Mouse (Mus musculus) CH12.LX (cell line): ENCODE data around the gene Tmc3. TPM values are rescaled to one million over a fixed set of nuclear protein-coding genes. Genes with fewer than 3 reads are reported as not detected.
A peak's percentile ranks its signal among the peaks of the same experiment; 100 is the strongest.

ENCODE experiments used
- DNase-seq: peaks from one replicate; pipeline ENCODE4 v3.0.0-alpha.2; 2013; ENCODE audit errors: extremely low read depth
- H3K27ac ChIP-seq: 2 replicates; pipeline ENCODE4 v1.5.1; 2012; ENCODE audit warnings: low read depth, mild to moderate bottlenecking, control low read depth, moderate library complexity; ENCODE audit not compliant: insufficient read depth
- H3K27me3 ChIP-seq: replicated peaks from 2 replicates; pipeline ENCODE3; 2012; ENCODE audit warnings: inconsistent platforms
- H3K36me3 ChIP-seq, 2 experiments: replicated peaks in 1 of 2; 2 replicates each; pipeline versions ENCODE3 to v1.6.1; 2012; ENCODE audit warnings: inconsistent platforms in 1 of 2, low read length in 1 of 2, mild to moderate bottlenecking in 1 of 2, mixed read lengths in 1 of 2, moderate library complexity in 1 of 2; ENCODE audit not compliant: control insufficient read depth in 1 of 2, insufficient read depth in 1 of 2
- H3K4me1 ChIP-seq, 2 experiments: 2 replicates each; pipeline ENCODE4 v1.6.1; 2012; ENCODE audit warnings: inconsistent platforms in 1 of 2, moderate library complexity in 1 of 2; ENCODE audit not compliant: insufficient read depth in 2 of 2, control insufficient read depth in 1 of 2
- H3K4me2 ChIP-seq: 2 replicates; pipeline ENCODE4 v1.6.1; 2012; ENCODE audit warnings: low read depth, mild to moderate bottlenecking, control low read depth; ENCODE audit not compliant: poor library complexity, insufficient read depth, severe bottlenecking
- H3K4me3 ChIP-seq, 3 experiments: fragments of 150-350 bp in 1 of 3; sonication (generic) in 1 of 3; replicated peaks in 1 of 3; 2 replicates each; pipeline versions ENCODE3 to v1.5.1; 2011 to 2012; ENCODE audit warnings: low read depth in 2 of 3, low read length in 2 of 3, mild to moderate bottlenecking in 2 of 3, moderate library complexity in 2 of 3, control low read depth in 1 of 3, improper control_type of control experiment in 1 of 3, inconsistent platforms in 1 of 3, mixed read lengths in 1 of 3; ENCODE audit not compliant: poor library complexity in 1 of 3
- H3K79me2 ChIP-seq: replicated peaks from 2 replicates; pipeline ENCODE4 v1.6.1; 2012; ENCODE audit warnings: mild to moderate bottlenecking, moderate library complexity; ENCODE audit not compliant: control insufficient read depth, poor library complexity, insufficient read depth, severe bottlenecking; ENCODE audit errors: extremely low read depth
- H3K9ac ChIP-seq: 2 replicates; pipeline ENCODE4 v1.6.1; 2012; ENCODE audit warnings: low read depth, mild to moderate bottlenecking, control low read depth, moderate library complexity; ENCODE audit not compliant: insufficient read depth
- H3K9me3 ChIP-seq: replicated peaks from 2 replicates; pipeline ENCODE3; 2012; ENCODE audit warnings: low read length, inconsistent platforms, mixed read lengths
- CHD1 ChIP-seq: IDR thresholded peaks from 2 replicates; pipeline ENCODE4 v1.6.1; 2012; ENCODE audit warnings: low read depth, low read length, improper control_type of control experiment, inconsistent platforms
- E2F4 ChIP-seq: IDR thresholded peaks from 2 replicates; pipeline ENCODE4 v1.6.1; 2011; ENCODE audit warnings: low read depth, low read length, improper control_type of control experiment; ENCODE audit not compliant: insufficient replicate concordance
- HCFC1 ChIP-seq: IDR thresholded peaks from 2 replicates; pipeline ENCODE4 v1.6.1; 2012; ENCODE audit warnings: low read depth, mild to moderate bottlenecking, inconsistent platforms, low read length, improper control_type of control experiment
- IRF4 ChIP-seq: IDR thresholded peaks from 2 replicates; pipeline ENCODE4 v1.6.1; 2014; ENCODE audit warnings: low read depth, mild to moderate bottlenecking, inconsistent platforms, low read length, improper control_type of control experiment
- MAFK ChIP-seq: IDR thresholded peaks from 2 replicates; pipeline ENCODE4 v1.6.1; 2011; ENCODE audit warnings: low read length, improper control_type of control experiment; ENCODE audit not compliant: insufficient replicate concordance
- MAX ChIP-seq: IDR thresholded peaks from 2 replicates; pipeline ENCODE4 v1.6.1; 2011; ENCODE audit warnings: low read length, improper control_type of control experiment
- MAZ ChIP-seq: IDR thresholded peaks from 2 replicates; pipeline ENCODE4 v1.6.1; 2012; ENCODE audit warnings: low read depth, mild to moderate bottlenecking, inconsistent platforms, low read length, improper control_type of control experiment, moderate library complexity
- MEF2A ChIP-seq: IDR thresholded peaks from 2 replicates; pipeline ENCODE4 v1.6.1; 2014; ENCODE audit warnings: low read depth, mild to moderate bottlenecking, inconsistent platforms, low read length, improper control_type of control experiment, borderline replicate concordance
- NRF1 ChIP-seq: IDR thresholded peaks from 2 replicates; pipeline ENCODE4 v1.6.1; 2014; ENCODE audit warnings: low read depth, mild to moderate bottlenecking, inconsistent platforms, low read length, improper control_type of control experiment, moderate library complexity
- POLR2A ChIP-seq: IDR thresholded peaks from 2 replicates; pipeline ENCODE4 v1.6.1; 2011; ENCODE audit warnings: low read depth, mild to moderate bottlenecking, improper control_type of control experiment, low read length
- RAD21 ChIP-seq: IDR thresholded peaks from 2 replicates; pipeline ENCODE4 v1.6.1; 2011; ENCODE audit warnings: low read depth, mild to moderate bottlenecking, low read length, improper control_type of control experiment, moderate library complexity
- SIN3A ChIP-seq: IDR thresholded peaks from 2 replicates; pipeline ENCODE4 v1.6.1; 2012; ENCODE audit warnings: low read length, improper control_type of control experiment, inconsistent platforms
- TBP ChIP-seq: conservative IDR thresholded peaks from 2 replicates; pipeline ENCODE4 v1.6.1; 2011; ENCODE audit warnings: low read depth, low read length, improper control_type of control experiment
- UBTF ChIP-seq: IDR thresholded peaks from 2 replicates; pipeline ENCODE4 v1.6.1; 2012; ENCODE audit warnings: low read depth, mild to moderate bottlenecking, inconsistent platforms, low read length, improper control_type of control experiment, moderate library complexity
- USF1 ChIP-seq: IDR thresholded peaks from 2 replicates; pipeline ENCODE4 v1.6.1; 2014; ENCODE audit warnings: low read depth, mild to moderate bottlenecking, inconsistent platforms, low read length, improper control_type of control experiment
- ZC3H11A ChIP-seq: IDR thresholded peaks from 2 replicates; pipeline ENCODE4 v1.6.1; 2012; ENCODE audit warnings: low read depth, mild to moderate bottlenecking, inconsistent platforms, low read length, improper control_type of control experiment
- ZKSCAN1 ChIP-seq: IDR thresholded peaks from 2 replicates; pipeline ENCODE4 v1.6.1; 2012; ENCODE audit warnings: low read depth, inconsistent platforms, low read length, improper control_type of control experiment, borderline replicate concordance
- ZMIZ1 ChIP-seq: IDR thresholded peaks from 2 replicates; pipeline ENCODE4 v1.6.1; 2012; ENCODE audit warnings: low read depth, mild to moderate bottlenecking, inconsistent platforms, low read length, improper control_type of control experiment
- dilution Hi-C: fragments of 300-500 bp; cut with MboI; formaldehyde crosslinking; loops from 2 replicates; pipeline ENCODE4 v1.14.3; 2020; ENCODE audit warnings: low sequenced_read_pairs; ENCODE audit not compliant: extremely low pct_unique_long_range_greater_than_20kb, extremely low pct_ligation_motif_present
- in situ Hi-C: fragments of 300-500 bp; cut with MboI; formaldehyde crosslinking; loops from 3 replicates; pipeline ENCODE4 v1.14.3; 2019; ENCODE audit warnings: low sequenced_read_pairs, low pct_ligation_motif_present, low pct_unique_long_range_greater_than_20kb, mixed read lengths
- polyA plus RNA-seq: library from polyadenylated mRNA; unstranded; fragments of >175 nt; gene quantifications from 2 replicates; pipeline ENCODE4 v1.2.1, GENCODE M21; 2012; ENCODE audit warnings: low read depth; ENCODE audit not compliant: insufficient read length
- total RNA-seq, 2 experiments: library from RNA; depleted of rRNA; stranded (reverse); fragments of 300-350 nt in 1 of 2; fragments of >200 nt in 1 of 2; gene quantifications; 2 replicates each; pipeline ENCODE4 v1.2.3; 2012 to 2014

Tmc3 gene
- total and polyA plus RNA-seq, 3 experiments: 1.2 to 3.0 (median 2.2) TPM

- TF ChIP-seq HCFC1 (no peak), MAX (no peak), MAFK (no peak), TBP (no peak), IRF4 (no peak), NRF1 (no peak), MEF2A (no peak), UBTF (no peak), CHD1 (no peak), ZKSCAN1 (no peak), RAD21 (no peak), ZC3H11A (no peak), USF1 (no peak), E2F4 (no peak), MAZ (no peak), ZMIZ1 (no peak; the same call in 1 of the 2 replicates), SIN3A (no peak)
- dilution Hi-C loops (no loop called here), in situ Hi-C loops (no loop called here)
- no peak overlapping the region for H3K4me3 ChIP-seq
- H3K27ac ChIP-seq: peak overlapping the region; percentile 49; the same call in 1 of the 2 replicates
- no peak for DNase-seq
- H3K79me2 ChIP-seq: peaks cover 6% of the 10 kb centered on the region
- no peak overlapping the region for H3K9ac ChIP-seq
- H3K9me3 ChIP-seq: no peaks in the 10 kb centered on the region
- peaks cover 85 to 96% of the 10 kb centered on the region in 2 experiments for H3K36me3 ChIP-seq
- peaks cover 50 to 89% of the 10 kb centered on the region in 2 experiments for H3K4me1 ChIP-seq
- no peaks in the 10 kb centered on the region for H3K27me3 ChIP-seq
- H3K4me2 ChIP-seq: no peak overlapping the region
These were observed 56.4 kb downstream of the Tmc3 start for GRCm38 (mm10) chr7:83641163-83641562.

- no peak overlapping the region for H3K9ac ChIP-seq
- peaks cover 52 to 89% of the 10 kb centered on the region in 2 experiments for H3K4me1 ChIP-seq
- H3K4me3 ChIP-seq: no peak overlapping the region
- no peaks in the 10 kb centered on the region for H3K9me3 ChIP-seq
- dilution Hi-C loops (no loop called here), in situ Hi-C loops (no loop called here)
- H3K27me3 ChIP-seq: no peaks in the 10 kb centered on the region
- H3K4me2 ChIP-seq: no peak overlapping the region
- H3K36me3 ChIP-seq: peaks cover 84 to 96% of the 10 kb centered on the region in 2 experiments
- peaks cover 21% of the 10 kb centered on the region for H3K79me2 ChIP-seq
- TF ChIP-seq POLR2A (0 out of 2 replicates have a peak, but pooled peaks have one; percentile 10), ZMIZ1 (0 out of 2 replicates have a peak, but pooled peaks have one; percentile 5), HCFC1 (no peak)
- H3K27ac ChIP-seq: no peak overlapping the region
- no peak for DNase-seq
These were observed 58.9 kb downstream of the Tmc3 start for GRCm38 (mm10) chr7:83643581-83643980.
